Mouse (Mus musculus) embryonic facial prominence, embryonic 11.5 days (tissue): ENCODE measurements at regions not wholly inside any gene's neighbourhood (a gene's known extent, or its start where the extent isn't known, plus 50 kb on each side); places are given as distances from the start of the nearest gene placed in this dataset.

Experiments
- ATAC-seq: fragments of 200-750 bp; cut with Nextera tagmentation; replicated peaks from 2 replicates; pipeline ENCODE4 v1.8.0; 2017; ENCODE audit warnings: low read depth; ENCODE audit not compliant: insufficient number of reproducible peaks, low FRiP score, low TSS enrichment
- DNase-seq: peaks from one replicate; pipeline ENCODE4 v3.0.0-alpha.2; 2015; ENCODE audit warnings: low spot score
- H3K27ac ChIP-seq: fragments of 300-500 bp; sonication (generic); replicated peaks from 2 replicates; pipeline ENCODE4 v1.5.1; 2014; ENCODE audit warnings: mild to moderate bottlenecking, low read depth, low read length, control low read depth
- H3K27me3 ChIP-seq: fragments of 300-500 bp; sonication (generic); 2 replicates; pipeline ENCODE4 v1.6.1; 2014; ENCODE audit warnings: mild to moderate bottlenecking, low read length, moderate library complexity, mixed read lengths; ENCODE audit not compliant: control insufficient read depth, insufficient read depth
- H3K36me3 ChIP-seq: fragments of 300-500 bp; sonication (generic); replicated peaks from 2 replicates; pipeline ENCODE4 v1.6.1; 2014; ENCODE audit warnings: low read depth, mild to moderate bottlenecking, low read length, moderate library complexity, mixed read lengths; ENCODE audit not compliant: control insufficient read depth, insufficient read depth
- H3K4me1 ChIP-seq: fragments of 300-500 bp; sonication (generic); 2 replicates; pipeline ENCODE4 v1.6.1; 2014; ENCODE audit warnings: low read length, mixed read lengths; ENCODE audit not compliant: control insufficient read depth, insufficient read depth
- H3K4me2 ChIP-seq: fragments of 300-500 bp; sonication (generic); 2 replicates; pipeline ENCODE4 v1.6.1; 2014; ENCODE audit warnings: low read depth, mild to moderate bottlenecking, control low read depth, low read length, moderate library complexity
- H3K4me3 ChIP-seq: fragments of 300-500 bp; sonication (generic); 2 replicates; pipeline ENCODE4 v1.5.1; 2014; ENCODE audit warnings: low read depth, low read length, control low read depth
- H3K9ac ChIP-seq: fragments of 300-500 bp; sonication (generic); replicated peaks from 2 replicates; pipeline ENCODE4 v1.6.1; 2014; ENCODE audit warnings: mild to moderate bottlenecking, control low read depth, low read length
- H3K9me3 ChIP-seq: fragments of 300-500 bp; sonication (generic); replicated peaks from 2 replicates; pipeline ENCODE4 v1.6.1; 2016; ENCODE audit warnings: mild to moderate bottlenecking, low read length, inconsistent platforms, mixed read lengths; ENCODE audit not compliant: control insufficient read depth
- WGBS: fragments of 180-500 bp; shearing (Covaris S2); extraction: QIAGEN DNeasy Blood & Tissue Kit; methylation state at CpG from one replicate; pipeline ENCODE4 v1.1.7; 2014; 5-methylcytosine and 5-hydroxymethylcytosine counted together

DNA sequence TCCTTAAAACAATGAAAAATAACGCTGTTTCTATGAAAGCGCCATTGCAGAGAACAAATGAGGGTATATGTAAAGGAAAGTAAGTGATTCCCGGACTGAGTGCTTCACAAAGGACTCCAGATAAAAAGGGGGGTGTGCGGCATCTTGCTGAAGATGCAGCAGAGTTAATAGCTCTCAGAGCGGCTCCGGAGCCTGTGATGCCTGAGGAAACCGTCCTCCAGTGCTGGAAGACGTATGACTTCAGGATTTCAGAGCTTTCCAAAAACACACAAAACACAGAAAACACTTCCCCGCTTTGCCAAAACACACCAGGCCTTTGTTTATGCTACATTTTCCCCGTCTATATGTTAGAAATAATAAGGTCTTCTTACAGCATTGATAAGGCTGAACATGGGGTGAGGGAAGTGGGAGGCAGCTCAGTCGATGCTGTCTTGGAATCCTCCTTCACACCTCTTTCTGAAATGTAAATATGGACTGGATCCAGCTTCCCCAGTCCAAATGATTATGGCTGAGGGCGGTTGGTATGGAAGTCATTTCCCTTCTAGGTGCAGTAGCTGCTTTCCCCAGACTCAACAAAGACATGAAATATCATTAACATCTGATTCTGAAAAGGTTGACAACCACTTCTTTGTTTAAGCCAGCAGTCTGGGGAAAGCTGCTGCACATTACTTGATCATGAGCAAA, 2382.5 kb upstream of the Gm7489 start:
- Histone ChIP-seq H3K9me3 (no peaks in the 10 kb centered on the region), H3K36me3 (no peaks in the 10 kb centered on the region), H3K27me3 (no peaks in the 10 kb centered on the region), H3K4me3 (no peak overlapping the region), H3K4me2 (no peak overlapping the region), H3K9ac (no peak overlapping the region), H3K27ac (no peak overlapping the region), H3K4me1 (no peaks in the 10 kb centered on the region)
- ATAC-seq (no peak), DNase-seq (peak; percentile 59)
- 39% methylated on average over 12 of the region's 12 CpGs for WGBS

DNA sequence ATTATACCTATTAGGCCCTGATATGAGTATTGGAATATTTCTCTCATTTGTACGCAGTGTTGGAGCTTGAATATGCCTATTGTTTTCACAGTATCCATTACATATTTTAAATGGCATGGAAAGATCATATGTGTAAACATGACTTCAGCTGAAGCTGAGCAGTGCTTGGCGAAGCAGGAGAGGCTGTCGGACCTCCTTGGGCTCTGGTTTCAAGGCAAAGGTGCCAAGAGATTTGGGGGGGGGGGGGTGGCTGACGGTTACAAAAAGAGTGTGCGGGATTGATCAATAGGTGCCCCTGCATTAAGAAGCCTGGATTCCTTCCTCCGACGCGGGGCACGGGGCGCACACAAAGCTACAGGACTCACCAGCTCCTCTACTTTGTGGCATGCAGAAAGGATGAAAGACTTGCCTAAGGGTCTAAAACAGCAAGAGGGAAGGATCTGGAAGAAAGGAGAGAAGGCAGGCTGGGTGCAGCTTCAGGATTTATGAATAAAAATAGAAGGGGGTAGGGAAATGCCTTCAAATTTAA, 2381.9 kb upstream of the Gm7489 start:
- DNase-seq (peak; percentile 68), ATAC-seq (no peak)
- Histone ChIP-seq H3K9me3 (no peaks in the 10 kb centered on the region), H3K4me2 (peak overlapping the region; percentile 2; the same call in 1 of the 2 replicates), H3K27ac (peak overlapping the region; percentile 68), H3K36me3 (no peaks in the 10 kb centered on the region), H3K4me1 (no peaks in the 10 kb centered on the region), H3K27me3 (no peaks in the 10 kb centered on the region), H3K9ac (no peak overlapping the region), H3K4me3 (no peak overlapping the region)
- WGBS: 14% methylated on average over 10 of the region's 10 CpGs

DNA sequence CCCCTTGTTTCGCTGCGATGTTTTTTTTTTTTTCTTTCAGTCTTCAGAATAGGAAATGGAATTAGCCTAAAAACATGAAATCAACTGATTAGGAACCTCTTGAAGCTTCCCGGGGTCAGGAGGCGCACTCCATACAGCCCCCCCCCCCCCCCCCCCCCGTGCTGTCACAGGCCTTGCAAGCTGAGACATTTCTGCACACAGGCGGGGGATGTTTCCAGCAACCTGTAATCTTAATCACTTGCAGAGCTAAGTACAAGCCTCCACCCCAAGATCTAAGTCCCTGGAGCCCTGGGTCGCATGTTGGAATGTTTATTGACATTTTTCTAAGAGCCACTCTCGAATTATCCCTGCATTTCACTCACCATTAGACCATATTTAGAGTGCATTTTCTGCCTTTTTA, 2381.4 kb upstream of the Gm7489 start:
- Histone ChIP-seq H3K9ac (no peak overlapping the region), H3K4me3 (no peak overlapping the region), H3K4me2 (no peak overlapping the region), H3K9me3 (no peaks in the 10 kb centered on the region), H3K27ac (peak overlapping the region; percentile 68), H3K4me1 (no peaks in the 10 kb centered on the region), H3K27me3 (no peaks in the 10 kb centered on the region), H3K36me3 (no peaks in the 10 kb centered on the region)
- ATAC-seq (peak; percentile 72), DNase-seq (peak; percentile 86)
- WGBS: 9% methylated on average over 7 of the region's 8 CpGs

DNA sequence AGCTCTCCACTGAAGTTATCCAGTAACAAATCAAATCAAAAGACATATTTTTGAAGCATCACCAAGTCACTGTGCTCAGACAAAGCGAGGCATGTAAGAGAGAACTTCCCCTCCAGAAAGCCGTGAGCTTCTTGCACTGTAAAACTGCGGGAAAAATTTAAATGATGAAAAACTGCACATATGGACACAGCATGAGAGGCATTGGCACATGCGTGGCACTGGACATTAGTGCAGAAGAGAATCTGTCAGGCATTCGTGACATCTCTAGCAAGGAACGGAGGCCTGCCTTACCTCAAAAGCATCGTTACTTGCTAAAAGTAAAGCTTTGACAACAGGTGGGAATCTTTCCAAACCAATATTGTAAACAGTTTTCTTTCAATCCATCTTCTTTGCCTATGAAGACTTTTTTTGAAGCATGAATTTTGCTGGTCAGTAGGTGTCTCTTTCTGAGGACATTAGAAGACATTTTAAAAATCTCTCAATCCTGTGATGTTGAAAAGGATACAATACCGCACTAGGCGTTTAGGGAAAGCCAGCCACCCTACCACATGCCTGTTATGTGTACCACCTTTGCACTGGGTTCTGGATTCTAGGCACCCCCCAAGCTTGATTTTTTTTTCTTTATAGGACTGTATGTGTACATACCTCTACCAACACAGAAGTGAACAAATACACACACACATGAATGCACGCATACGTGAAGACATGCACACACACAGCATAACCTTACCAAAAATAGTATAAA, 2380.5 kb upstream of the Gm7489 start:
- Histone ChIP-seq H3K4me1 (no peaks in the 10 kb centered on the region), H3K27ac (no peak overlapping the region), H3K4me3 (no peak overlapping the region), H3K4me2 (no peak overlapping the region), H3K27me3 (no peaks in the 10 kb centered on the region), H3K9ac (no peak overlapping the region), H3K36me3 (no peaks in the 10 kb centered on the region), H3K9me3 (no peaks in the 10 kb centered on the region)
- ATAC-seq (no peak), DNase-seq (peak; percentile 45)
- WGBS: 59% methylated on average over 11 of the region's 11 CpGs

DNA sequence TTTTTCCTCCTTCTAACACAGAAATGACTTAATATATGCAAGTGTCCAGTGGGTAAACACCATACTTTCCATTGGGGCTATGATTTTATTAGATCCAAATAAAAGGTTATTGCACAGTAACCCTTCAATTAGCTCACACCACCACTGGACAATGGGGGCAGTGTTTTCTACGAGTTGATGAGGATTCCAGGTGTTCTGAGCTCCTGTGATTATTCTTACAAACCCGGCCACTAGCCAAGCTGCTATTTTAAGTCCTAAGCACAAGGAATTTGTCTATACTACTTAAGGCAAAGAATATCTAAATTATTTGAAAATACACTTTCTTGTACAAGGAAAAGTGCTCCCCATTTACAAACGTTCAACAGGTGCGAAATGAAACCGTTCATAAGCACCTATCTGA, 2379.9 kb upstream of the Gm7489 start:
- WGBS: 71% methylated on average over 5 of the region's 5 CpGs
- DNase-seq (no peak), ATAC-seq (no peak)
- Histone ChIP-seq H3K27ac (no peak overlapping the region), H3K27me3 (no peaks in the 10 kb centered on the region), H3K9me3 (no peaks in the 10 kb centered on the region), H3K4me3 (no peak overlapping the region), H3K9ac (no peak overlapping the region), H3K4me1 (no peaks in the 10 kb centered on the region), H3K36me3 (no peaks in the 10 kb centered on the region), H3K4me2 (no peak overlapping the region)

DNA sequence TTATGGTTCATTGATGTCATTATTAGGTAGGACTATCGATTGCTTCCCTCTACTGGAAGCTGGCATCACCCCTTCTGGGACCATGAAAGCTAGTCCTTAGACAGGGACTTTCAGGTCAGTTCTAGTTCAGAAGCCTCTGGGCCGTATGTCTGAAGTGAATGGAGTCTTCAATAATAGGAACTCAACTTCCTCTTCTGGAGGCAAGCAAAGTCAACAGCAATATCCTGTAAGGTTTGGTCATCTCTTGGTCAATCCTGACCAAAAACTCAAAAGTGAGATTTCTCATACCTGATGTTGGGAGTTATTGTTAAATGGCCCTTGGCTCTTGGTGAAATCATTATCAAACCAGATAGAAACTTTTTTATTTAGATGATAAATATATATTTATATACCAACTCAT, 2377.6 kb upstream of the Gm7489 start:
- Histone ChIP-seq H3K36me3 (no peaks in the 10 kb centered on the region), H3K9me3 (no peaks in the 10 kb centered on the region), H3K9ac (no peak overlapping the region), H3K27me3 (no peaks in the 10 kb centered on the region), H3K4me3 (no peak overlapping the region), H3K4me1 (no peaks in the 10 kb centered on the region), H3K27ac (no peak overlapping the region), H3K4me2 (no peak overlapping the region)
- DNase-seq (no peak), ATAC-seq (no peak)
- whole genome bisulfite sequencing: 93% methylated on average over 2 of the region's 2 CpGs

DNA sequence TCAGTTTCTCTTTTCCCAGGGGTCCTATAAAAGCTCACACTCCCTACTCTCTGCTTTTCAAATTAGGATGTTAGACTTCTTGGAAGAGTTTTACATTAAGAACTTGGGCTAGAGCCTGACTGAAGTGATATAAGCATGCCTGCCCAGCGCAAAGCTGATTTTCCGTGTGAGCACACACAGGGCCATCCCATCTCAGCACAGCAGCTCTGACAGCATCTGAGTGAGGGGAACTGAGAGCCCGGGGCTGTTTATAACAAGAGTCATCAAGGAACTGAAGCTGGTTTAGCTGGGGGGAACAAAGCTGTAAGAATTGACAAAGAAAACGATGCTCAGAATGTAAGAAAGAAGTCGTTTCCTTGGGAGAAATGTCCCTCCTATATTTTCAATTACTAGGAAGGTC, 2373.4 kb upstream of the Gm7489 start:
- no peak overlapping the region for H3K4me2 ChIP-seq
- 15% methylated on average over 5 of the region's 5 CpGs for WGBS
- DNase-seq: peak; percentile 32
- H3K27me3 ChIP-seq: no peaks in the 10 kb centered on the region
- no peak overlapping the region for H3K4me3 ChIP-seq
- no peaks in the 10 kb centered on the region for H3K4me1 ChIP-seq
- no peak overlapping the region for H3K27ac ChIP-seq
- H3K9ac ChIP-seq: no peak overlapping the region
- ATAC-seq: no peak
- H3K9me3 ChIP-seq: no peaks in the 10 kb centered on the region
- no peaks in the 10 kb centered on the region for H3K36me3 ChIP-seq

DNA sequence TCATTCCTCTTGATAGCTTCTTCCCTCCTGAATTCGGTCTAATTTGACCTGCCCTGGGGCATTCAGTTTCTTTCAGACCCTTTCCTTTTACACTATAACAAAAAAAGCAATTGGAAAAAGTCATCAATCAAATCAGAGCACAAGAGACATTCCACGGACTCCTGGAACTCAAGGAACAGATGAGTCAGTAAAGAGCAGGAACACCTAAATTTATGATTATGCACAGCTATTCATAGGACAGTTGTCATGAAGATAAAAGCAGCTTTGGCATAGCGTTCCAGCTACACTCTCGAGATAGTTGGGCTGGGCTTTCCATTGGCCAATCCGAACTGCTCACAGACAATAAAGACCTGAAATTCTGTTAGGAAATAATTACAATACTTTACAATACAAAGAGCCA, 2348.4 kb upstream of the Gm7489 start:
- Histone ChIP-seq H3K36me3 (no peaks in the 10 kb centered on the region), H3K9me3 (no peaks in the 10 kb centered on the region), H3K4me3 (no peak overlapping the region), H3K4me2 (no peak overlapping the region), H3K9ac (no peak overlapping the region), H3K27ac (no peak overlapping the region), H3K27me3 (no peaks in the 10 kb centered on the region), H3K4me1 (no peaks in the 10 kb centered on the region)
- ATAC-seq (no peak), DNase-seq (no peak)
- WGBS: 59% methylated on average over 5 of the region's 5 CpGs
